Mouse (Mus musculus) spleen, adult 18-20 months (tissue): Measurements from ENCODE around the gene Sv2b.

ENCODE experiments used
- DNase-seq, 2 experiments: peaks; one replicate each; pipeline ENCODE4 v3.0.0; 2022; ENCODE audit warnings: mixed read lengths in 2 of 2

The Sv2b gene

GRCm38 (mm10) chr7:75080163-75080562 is 228.9 kb downstream of the Sv2b start:
- no peak for DNase-seq

- DNase-seq, result no peak
These were observed 231.4 kb downstream of the Sv2b start for GRCm38 (mm10) chr7:75077560-75078208.
